Mouse (Mus musculus) heart, embryonic 16.5 days (tissue): ENCODE data around the gene Reps2. TPM values are rescaled to one million over a fixed set of nuclear protein-coding genes. Genes with fewer than 3 reads are reported as not detected.

Experiments used
- ATAC-seq: fragments of 200-750 bp; cut with Nextera tagmentation; replicated peaks from 2 replicates; pipeline ENCODE4 v1.8.0; 2017; ENCODE audit warnings: moderate number of reproducible peaks; ENCODE audit not compliant: insufficient read depth, low FRiP score; ENCODE audit errors: extremely low read depth
- H3K27ac ChIP-seq: fragments of 300-500 bp; sonication (generic); 2 replicates; pipeline ENCODE4 v1.5.1; 2014; ENCODE audit warnings: mild to moderate bottlenecking, low read length, control low read depth, moderate library complexity
- H3K27me3 ChIP-seq: fragments of 300-500 bp; sonication (generic); 2 replicates; pipeline ENCODE4 v1.6.1; 2014; ENCODE audit warnings: low read length, mixed read lengths; ENCODE audit not compliant: control insufficient read depth, insufficient read depth
- H3K36me3 ChIP-seq: fragments of 300-500 bp; sonication (generic); 2 replicates; pipeline ENCODE4 v1.6.1; 2014; ENCODE audit not compliant: control insufficient read depth, insufficient read depth
- H3K4me1 ChIP-seq: fragments of 300-500 bp; sonication (generic); 2 replicates; pipeline ENCODE4 v1.6.1; 2014; ENCODE audit warnings: low read length, mixed read lengths; ENCODE audit not compliant: control insufficient read depth, insufficient read depth
- H3K4me2 ChIP-seq: fragments of 300-500 bp; sonication (generic); 2 replicates; pipeline ENCODE4 v1.6.1; 2014; ENCODE audit warnings: low read depth, mild to moderate bottlenecking, control low read depth, low read length
- H3K4me3 ChIP-seq: fragments of 300-500 bp; sonication (generic); 2 replicates; pipeline ENCODE4 v1.5.1; 2014; ENCODE audit warnings: mild to moderate bottlenecking, control low read depth, low read length
- H3K9ac ChIP-seq: fragments of 300-500 bp; sonication (generic); 2 replicates; pipeline ENCODE4 v1.6.1; 2014; ENCODE audit warnings: low read length, control low read depth
- H3K9me3 ChIP-seq: fragments of 300-500 bp; sonication (generic); replicated peaks from 2 replicates; pipeline ENCODE4 v1.6.1; 2016; ENCODE audit warnings: low read length; ENCODE audit not compliant: control insufficient read depth
- WGBS: fragments of 180-500 bp; shearing (Covaris S2); extraction: QIAGEN DNeasy Blood & Tissue Kit; methylation state at CpG from one replicate; pipeline ENCODE4 v1.1.7; 2014; 5-methylcytosine and 5-hydroxymethylcytosine counted together
- polyA plus RNA-seq: library from polyadenylated mRNA; unstranded; fragments of >200 nt; fragmentation: Nextera tagmentation; extraction: Ambion mirVana; gene quantifications from 2 replicates; pipeline ENCODE4 v1.2.1, GENCODE M21; 2015

Gene Reps2
- polyA plus RNA-seq, 1 experiment from 2014 or later = 0.18 TPM

- H3K4me1 ChIP-seq = no peaks in the 10 kb centered on the region
- ATAC-seq = no peak
- H3K36me3 ChIP-seq = no peaks in the 10 kb centered on the region
These were observed 7.7 kb upstream of the Reps2 start for GRCm38 (mm10) chrX:162651125-162651524.

GRCm38 (mm10) chrX:162643789-162644092 is 292 bp upstream of the Reps2 start:
- no peaks in the 10 kb centered on the region for H3K9me3 ChIP-seq
- peak overlapping the region; percentile 88 for H3K4me2 ChIP-seq
- H3K4me1 ChIP-seq = no peaks in the 10 kb centered on the region
- H3K27me3 ChIP-seq = peaks cover 2% of the 10 kb centered on the region
- no peak overlapping the region for H3K27ac ChIP-seq
- H3K4me3 ChIP-seq = peak overlapping the region; percentile 64
- no peaks in the 10 kb centered on the region for H3K36me3 ChIP-seq
- H3K9ac ChIP-seq = no peak overlapping the region
- ATAC-seq = no peak
- WGBS = 8% methylated on average over 4 of the region's 4 CpGs

More at GRCm38 (mm10) chrX:162651125-162651524, 7.7 kb upstream of the Reps2 start:
- Histone ChIP-seq H3K27me3 (no peaks in the 10 kb centered on the region), H3K27ac (no peak overlapping the region), H3K4me3 (no peak overlapping the region), H3K4me2 (no peak overlapping the region), H3K9ac (no peak overlapping the region), H3K9me3 (no peaks in the 10 kb centered on the region)

GRCm38 (mm10) chrX:162642402-162643090 is 903 bp downstream of the Reps2 start:
- peak overlapping the region; percentile 88 for H3K4me2 ChIP-seq
- H3K27me3 ChIP-seq = peaks cover 2% of the 10 kb centered on the region
- ATAC-seq = no peak
- H3K4me3 ChIP-seq = peak overlapping the region; percentile 64
- H3K9me3 ChIP-seq = no peaks in the 10 kb centered on the region
- H3K9ac ChIP-seq = no peak overlapping the region
- 53% methylated on average over 11 of the region's 11 CpGs for WGBS
- no peak overlapping the region for H3K27ac ChIP-seq
- H3K36me3 ChIP-seq = no peaks in the 10 kb centered on the region
- no peaks in the 10 kb centered on the region for H3K4me1 ChIP-seq

- H3K36me3 ChIP-seq = no peaks in the 10 kb centered on the region
- peaks cover 2% of the 10 kb centered on the region for H3K27me3 ChIP-seq
- 68% methylated on average over 4 of the region's 4 CpGs for WGBS
- no peak for ATAC-seq
- H3K27ac ChIP-seq = no peak overlapping the region
- H3K4me1 ChIP-seq = no peaks in the 10 kb centered on the region
- H3K9me3 ChIP-seq = no peaks in the 10 kb centered on the region
- H3K4me2 ChIP-seq = no peak overlapping the region
- no peak overlapping the region for H3K4me3 ChIP-seq
- no peak overlapping the region for H3K9ac ChIP-seq
These were observed 1.7 kb downstream of the Reps2 start for GRCm38 (mm10) chrX:162641764-162642163.

DNA sequence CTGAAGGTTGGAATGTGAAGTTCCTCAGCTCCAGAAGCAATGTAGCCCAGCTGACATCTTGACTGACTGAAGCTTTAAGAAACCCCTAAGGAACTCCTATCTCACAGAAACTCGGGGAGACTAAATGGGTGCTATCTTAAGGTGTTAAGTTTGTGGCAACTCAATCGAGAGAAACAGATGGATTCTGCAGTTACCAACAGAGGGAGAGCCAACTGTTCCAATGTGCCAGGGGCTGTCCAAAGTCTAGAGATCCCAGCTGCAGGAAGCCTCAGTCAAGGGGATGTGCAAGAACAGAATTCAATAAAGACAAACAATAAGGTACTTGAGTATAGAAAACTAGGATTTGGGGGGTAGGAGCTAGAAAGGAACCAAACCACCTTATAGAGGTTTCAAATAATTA is 8.3 kb downstream of the Reps2 start:
- H3K4me2 ChIP-seq = no peak overlapping the region
- ATAC-seq = no peak
- no peaks in the 10 kb centered on the region; the same call in 1 of the 2 replicates for H3K27me3 ChIP-seq
- H3K9ac ChIP-seq = no peak overlapping the region
- WGBS = 22% methylated on average over 2 of the region's 2 CpGs
- H3K4me1 ChIP-seq = no peaks in the 10 kb centered on the region
- H3K9me3 ChIP-seq = no peaks in the 10 kb centered on the region
- no peak overlapping the region for H3K27ac ChIP-seq
- no peaks in the 10 kb centered on the region for H3K36me3 ChIP-seq
- H3K4me3 ChIP-seq = no peak overlapping the region

DNA sequence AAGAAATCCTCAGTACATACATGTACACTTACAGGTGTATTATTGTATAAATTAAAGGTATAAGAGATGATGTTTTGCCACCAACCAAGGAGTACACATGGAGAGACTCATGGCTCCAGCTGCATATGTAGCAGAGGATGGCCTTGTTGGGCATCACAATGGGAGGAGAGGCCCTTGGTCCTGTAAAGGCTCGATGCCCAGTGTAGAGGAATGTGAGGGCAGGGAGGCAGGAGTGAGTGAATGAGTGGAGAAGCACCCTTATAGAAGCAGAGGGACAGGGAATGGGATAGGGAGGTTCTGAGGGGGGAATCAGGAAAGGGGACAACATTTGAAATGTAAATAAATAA is 21.4 kb downstream of the Reps2 start:
- Histone ChIP-seq H3K9ac (no peak overlapping the region), H3K4me2 (no peak overlapping the region), H3K9me3 (no peaks in the 10 kb centered on the region), H3K27ac (no peak overlapping the region), H3K4me3 (no peak overlapping the region), H3K36me3 (no peaks in the 10 kb centered on the region), H3K27me3 (no peaks in the 10 kb centered on the region), H3K4me1 (no peaks in the 10 kb centered on the region)
- ATAC-seq = no peak
- 58% methylated on average over 1 of the region's 1 CpGs for WGBS

DNA sequence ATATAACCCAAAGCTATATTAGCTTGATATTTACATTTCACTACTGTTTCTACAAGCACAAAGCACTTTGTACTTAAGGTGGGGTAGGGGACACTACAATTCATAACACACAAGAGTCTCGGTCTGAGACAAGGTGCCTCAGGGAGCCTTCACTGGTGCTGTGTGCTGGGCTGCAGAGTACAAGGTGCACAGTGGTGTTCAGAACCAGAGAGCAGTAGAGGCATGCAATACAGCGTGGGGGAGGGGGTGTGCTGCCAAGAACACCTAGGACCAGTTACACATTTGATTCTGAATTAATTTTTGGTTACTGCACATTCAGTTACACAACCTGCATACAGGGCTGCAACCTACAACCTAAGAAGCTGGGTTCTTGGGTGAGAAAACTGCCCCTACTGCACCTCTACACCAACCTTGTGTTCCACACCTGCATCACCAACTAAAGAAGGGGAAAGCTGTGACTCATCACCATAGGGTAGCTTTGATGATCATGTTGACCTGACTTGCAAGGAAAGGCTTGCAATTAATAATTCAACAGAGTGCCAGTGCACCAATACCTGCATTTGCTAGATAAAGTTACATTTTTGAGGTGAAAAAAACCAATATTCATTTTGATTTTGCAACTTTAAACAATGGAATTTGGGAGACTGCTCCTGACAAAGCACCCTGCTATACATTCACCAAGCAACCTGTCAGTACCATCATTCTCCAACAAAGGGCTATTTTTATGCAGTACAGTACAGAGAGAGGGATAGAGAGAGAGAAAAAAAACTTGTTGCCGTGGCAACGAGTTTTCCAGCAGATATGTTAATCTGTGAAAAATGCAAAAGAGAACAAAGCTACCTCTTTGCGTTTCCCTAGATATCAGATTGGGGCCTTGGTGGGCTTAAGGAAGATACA is 22.0 kb downstream of the Reps2 start:
- no peak for ATAC-seq
- 65% methylated on average over 5 of the region's 5 CpGs for WGBS
- no peaks in the 10 kb centered on the region for H3K36me3 ChIP-seq
- no peaks in the 10 kb centered on the region for H3K27me3 ChIP-seq
- H3K4me2 ChIP-seq = no peak overlapping the region
- H3K9ac ChIP-seq = no peak overlapping the region
- H3K9me3 ChIP-seq = no peaks in the 10 kb centered on the region
- H3K4me1 ChIP-seq = no peaks in the 10 kb centered on the region
- no peak overlapping the region for H3K4me3 ChIP-seq
- H3K27ac ChIP-seq = no peak overlapping the region

DNA sequence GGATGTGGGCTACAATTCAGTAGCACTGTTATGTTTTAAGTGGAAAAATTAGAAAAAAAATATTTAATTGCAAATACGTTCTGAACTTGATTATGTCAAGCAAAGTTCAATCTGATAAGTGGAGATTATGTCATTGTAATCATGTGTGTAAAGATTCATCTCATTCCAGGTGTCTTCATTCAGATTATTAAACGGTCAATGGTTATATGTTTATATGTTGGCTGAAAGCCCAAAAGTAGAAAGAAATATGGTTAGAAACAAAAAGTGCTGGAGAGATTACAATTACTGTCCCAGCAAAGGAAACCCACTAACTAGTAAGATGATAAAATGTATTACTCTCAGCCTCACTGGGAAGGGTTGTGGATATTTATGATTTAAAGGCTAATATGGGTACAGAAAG is 23.7 kb downstream of the Reps2 start:
- Histone ChIP-seq H3K4me1 (no peaks in the 10 kb centered on the region), H3K4me2 (no peak overlapping the region), H3K9ac (no peak overlapping the region), H3K27me3 (no peaks in the 10 kb centered on the region), H3K4me3 (no peak overlapping the region), H3K36me3 (no peaks in the 10 kb centered on the region), H3K27ac (no peak overlapping the region), H3K9me3 (no peaks in the 10 kb centered on the region)
- ATAC-seq = no peak
- WGBS = 53% methylated on average over 2 of the region's 2 CpGs

- ATAC-seq = no peak
These were observed 24.9 kb downstream of the Reps2 start for GRCm38 (mm10) chrX:162618547-162618946.

More at GRCm38 (mm10) chrX:162618547-162618946, 24.9 kb downstream of the Reps2 start:
- 91% methylated on average over 3 of the region's 3 CpGs for WGBS
- no peak overlapping the region for H3K4me3 ChIP-seq
- H3K27ac ChIP-seq = no peak overlapping the region
- H3K4me1 ChIP-seq = no peaks in the 10 kb centered on the region
- no peaks in the 10 kb centered on the region for H3K27me3 ChIP-seq
- no peaks in the 10 kb centered on the region for H3K9me3 ChIP-seq
- no peak overlapping the region for H3K4me2 ChIP-seq
- no peak overlapping the region for H3K9ac ChIP-seq
- no peaks in the 10 kb centered on the region for H3K36me3 ChIP-seq
